Mouse (Mus musculus) liver, postnatal 0 days (tissue): ENCODE results near the gene Zfp42.

Source experiments
- CTCF ChIP-seq: sonication (generic); IDR thresholded peaks from 2 replicates; pipeline ENCODE4 v1.5.1; 2016; ENCODE audit warnings: antibody characterized with exemption, low read depth
- EP300 ChIP-seq: IDR thresholded peaks from 2 replicates; pipeline ENCODE4 v1.6.1; 2016; ENCODE audit warnings: antibody characterized with exemption, low read depth, mild to moderate bottlenecking

- TF ChIP-seq EP300 (no peak), CTCF (no peak)
Observed at GRCm38 (mm10) chr8:43287456-43287855, 19.3 kb downstream of the Zfp42 start.
